Mouse (Mus musculus): ENCODE measurements at regions not wholly inside any gene's neighbourhood (a gene's known extent, or its start where the extent isn't known, plus 50 kb on each side); places are given as distances from the start of the nearest gene placed in this dataset.

DNA sequence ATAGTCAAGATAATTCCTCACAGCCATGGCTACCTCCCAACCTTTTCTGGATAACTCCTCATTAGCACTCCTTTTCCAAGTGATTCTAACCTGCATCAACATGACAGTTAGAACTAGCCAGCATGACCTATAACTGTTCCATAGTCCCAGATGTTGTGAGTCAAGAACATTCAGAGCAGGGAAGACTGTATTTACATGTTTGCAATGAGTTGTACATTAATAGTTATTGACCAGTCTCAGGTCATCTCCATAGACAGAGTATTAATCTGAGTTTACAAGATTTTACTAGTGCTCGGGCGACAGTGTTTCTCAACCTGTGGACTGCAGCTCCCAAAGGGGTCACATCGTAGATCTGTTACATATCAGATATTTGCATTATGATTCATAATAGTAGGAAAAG, 1515.3 kb downstream of the Slc22a22 start:
- no peak for TF ChIP-seq POLR2A (IDR thresholded peaks at IDR 0.05; ENCODE audit: borderline replicate concordance, insufficient read depth, low read length)
- no peak for TF ChIP-seq CTCF (IDR thresholded peaks at IDR 0.05; ENCODE audit: borderline replicate concordance, insufficient read depth, low read depth, low read length)
